Mouse (Mus musculus) myocyte (in vitro differentiated cells): ENCODE results near the gene Smyd3. TPM values are rescaled to one million over a fixed set of nuclear protein-coding genes. Genes with fewer than 3 reads are reported as not detected.

Experiments
- H3K27me3 ChIP-seq: one replicate; pipeline ENCODE4 v1.6.1; 2011; ENCODE audit not compliant: control insufficient read depth, insufficient read depth, insufficient read length
- H3K36me3 ChIP-seq: one replicate; pipeline ENCODE4 v1.6.1; 2011; ENCODE audit not compliant: control insufficient read depth, insufficient read depth
- H3K4me2 ChIP-seq: one replicate; pipeline ENCODE4 v1.6.1; 2011; ENCODE audit warnings: low read depth, control low read depth
- H3K4me3 ChIP-seq: one replicate; pipeline ENCODE4 v1.5.1; 2011; ENCODE audit warnings: mild to moderate bottlenecking, control low read depth, moderate library complexity
- H3K79me2 ChIP-seq: one replicate; pipeline ENCODE4 v1.6.1; 2011; ENCODE audit not compliant: control insufficient read depth, insufficient read depth
- H3ac ChIP-seq: one replicate; pipeline ENCODE4 v1.6.1; 2011; ENCODE audit not compliant: control insufficient read depth, insufficient read length
- CEBPB ChIP-seq: IDR thresholded peaks from 2 replicates; pipeline ENCODE4 v1.6.1; 2011; ENCODE audit warnings: mild to moderate bottlenecking, moderate library complexity; ENCODE audit not compliant: poor library complexity, insufficient read depth, severe bottlenecking
- E2F4 ChIP-seq: IDR thresholded peaks from one replicate; pipeline ENCODE4 v1.6.1; 2011; ENCODE audit warnings: mild to moderate bottlenecking, control low read depth, moderate library complexity; ENCODE audit not compliant: insufficient read depth
- MAX ChIP-seq: IDR thresholded peaks from one replicate; pipeline ENCODE4 v1.6.1; 2011; ENCODE audit warnings: low read depth, mild to moderate bottlenecking, control low read depth
- MYOD1 ChIP-seq, 3 experiments: IDR thresholded peaks; one replicate each; pipeline ENCODE4 v1.6.1; 2011; ENCODE audit warnings: control low read depth in 2 of 3, low read depth in 2 of 3, mild to moderate bottlenecking in 2 of 3, moderate library complexity in 1 of 3; ENCODE audit not compliant: insufficient read length in 2 of 3, control insufficient read depth in 1 of 3
- MYOG ChIP-seq, 3 experiments: IDR thresholded peaks; one replicate each; pipeline ENCODE4 v1.6.1; 2011; ENCODE audit warnings: control low read depth in 2 of 3, low read depth in 2 of 3, mild to moderate bottlenecking in 2 of 3; ENCODE audit not compliant: insufficient read length in 2 of 3, control insufficient read depth in 1 of 3, insufficient read depth in 1 of 3
- POLR2A ChIP-seq: IDR thresholded peaks from one replicate; pipeline ENCODE4 v1.6.1; 2011; ENCODE audit warnings: low read depth, mild to moderate bottlenecking, control low read depth, moderate library complexity; ENCODE audit not compliant: insufficient read length
- POLR2AphosphoS2 ChIP-seq: IDR thresholded peaks from one replicate; pipeline ENCODE4 v1.6.1; 2011; ENCODE audit warnings: low read depth, control low read depth; ENCODE audit not compliant: insufficient read length
- REST ChIP-seq: IDR thresholded peaks from one replicate; pipeline ENCODE4 v1.6.1; 2011; ENCODE audit warnings: mild to moderate bottlenecking, control low read depth, moderate library complexity; ENCODE audit not compliant: insufficient read depth, insufficient read length
- SRF ChIP-seq: IDR thresholded peaks from one replicate; pipeline ENCODE4 v1.6.1; 2011; ENCODE audit warnings: low read depth; ENCODE audit not compliant: control insufficient read depth, insufficient read length
- TCF12 ChIP-seq: IDR thresholded peaks from one replicate; pipeline ENCODE4 v1.6.1; 2011; ENCODE audit warnings: mild to moderate bottlenecking, control low read depth; ENCODE audit not compliant: poor library complexity, insufficient read depth, severe bottlenecking
- TCF3 ChIP-seq: IDR thresholded peaks from one replicate; pipeline ENCODE4 v1.6.1; 2011; ENCODE audit warnings: low read depth, control low read depth; ENCODE audit not compliant: insufficient read length
- USF1 ChIP-seq: IDR thresholded peaks from one replicate; pipeline ENCODE4 v1.6.1; 2011; ENCODE audit warnings: low read depth, mild to moderate bottlenecking, control low read depth, moderate library complexity
- polyA plus RNA-seq: library from polyadenylated mRNA; unstranded; fragments of >200 nt; fragmentation: generic; extraction: Trizol; gene quantifications from one replicate; pipeline ENCODE4 v1.2.1, GENCODE M21; 2012; ENCODE audit warnings: missing spikeins

Smyd3 gene
- polyA plus RNA-seq, 1 experiment, result 22.7 TPM

- no peak overlapping the region for H3ac ChIP-seq
- H3K79me2 ChIP-seq, result no peaks in the 10 kb centered on the region
- no peaks in the 10 kb centered on the region for H3K36me3 ChIP-seq
- H3K4me3 ChIP-seq, result no peak overlapping the region
- H3K4me2 ChIP-seq, result no peak overlapping the region
- no peak for TF ChIP-seq TCF3
- TF ChIP-seq E2F4, result no peak
- TF ChIP-seq POLR2AphosphoS2, result no peak
- no peak for TF ChIP-seq TCF12
- no peak for TF ChIP-seq MAX
- TF ChIP-seq CEBPB, result no peak
- no peak for TF ChIP-seq POLR2A
- TF ChIP-seq MYOD1 (IDR thresholded peaks at IDR 0.05; ENCODE audit: control insufficient read depth in 1 of 3, insufficient read length in 2 of 3, low read depth in 2 of 3), result no peak
- TF ChIP-seq MYOG (IDR thresholded peaks at IDR 0.05; ENCODE audit: control insufficient read depth in 1 of 3, insufficient read depth in 1 of 3, insufficient read length in 2 of 3, low read depth in 2 of 3), result no peak
- TF ChIP-seq USF1, result no peak
- TF ChIP-seq REST, result no peak
- TF ChIP-seq SRF, result no peak
- H3K27me3 ChIP-seq, result no peaks in the 10 kb centered on the region
Observed at GRCm38 (mm10) chr1:179506530-179507315, 11.1 kb downstream of the Smyd3 start.

DNA sequence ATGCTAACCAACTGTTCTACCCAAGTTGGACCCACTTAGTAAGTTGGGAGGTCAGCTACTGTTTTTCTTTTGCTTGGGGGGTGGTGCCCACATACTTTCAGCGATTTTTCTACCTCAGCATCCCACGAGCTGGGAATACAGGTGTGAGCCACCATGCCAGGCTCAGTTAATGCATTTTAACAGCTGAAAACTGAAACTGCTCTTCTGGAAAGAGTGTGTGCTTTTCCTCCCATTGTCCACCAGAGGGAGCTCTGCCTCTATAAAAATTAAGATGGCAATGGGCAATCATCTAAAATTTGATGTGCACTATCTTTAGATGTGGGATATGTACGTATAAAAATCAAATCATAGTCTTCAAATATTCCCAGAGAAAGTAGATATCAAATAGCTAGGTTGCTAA lies 15.3 kb downstream of the Smyd3 start:
- no peak overlapping the region for H3K4me3 ChIP-seq
- no peak overlapping the region for H3K4me2 ChIP-seq
- TF ChIP-seq E2F4, result no peak
- no peak for TF ChIP-seq MAX
- no peak for TF ChIP-seq REST
- no peak for TF ChIP-seq TCF3
- no peak for TF ChIP-seq USF1
- TF ChIP-seq POLR2A, result no peak

GRCm38 (mm10) chr1:179499257-179499656 lies 18.6 kb downstream of the Smyd3 start:
- TF ChIP-seq SRF, result no peak
- no peak for TF ChIP-seq E2F4
- no peak for TF ChIP-seq REST
- TF ChIP-seq CEBPB, result no peak
- TF ChIP-seq POLR2AphosphoS2, result no peak
- Histone ChIP-seq H3ac (no peak overlapping the region), H3K4me2 (no peak overlapping the region), H3K27me3 (no peaks in the 10 kb centered on the region), H3K4me3 (no peak overlapping the region), H3K36me3 (no peaks in the 10 kb centered on the region), H3K79me2 (no peaks in the 10 kb centered on the region)

More for the DNA sequence above, 15.3 kb downstream of the Smyd3 start:
- Histone ChIP-seq H3K79me2 (no peaks in the 10 kb centered on the region), H3K36me3 (no peaks in the 10 kb centered on the region), H3K27me3 (no peaks in the 10 kb centered on the region), H3ac (no peak overlapping the region)

- H3K27me3 ChIP-seq, result no peaks in the 10 kb centered on the region
- no peak overlapping the region for H3K4me2 ChIP-seq
- H3ac ChIP-seq, result no peak overlapping the region
- H3K4me3 ChIP-seq, result no peak overlapping the region
- TF ChIP-seq TCF12 (no peak), REST (no peak), POLR2A (no peak), MAX (no peak), MYOG (IDR thresholded peaks at IDR 0.05; ENCODE audit: control insufficient read depth in 1 of 3, insufficient read depth in 1 of 3, insufficient read length in 2 of 3, low read depth in 2 of 3) (no peak), SRF (no peak), TCF3 (no peak), POLR2AphosphoS2 (no peak), USF1 (no peak), E2F4 (no peak)
- H3K79me2 ChIP-seq, result no peaks in the 10 kb centered on the region
- no peaks in the 10 kb centered on the region for H3K36me3 ChIP-seq
Observed at GRCm38 (mm10) chr1:179492908-179493307, 24.9 kb downstream of the Smyd3 start.

DNA sequence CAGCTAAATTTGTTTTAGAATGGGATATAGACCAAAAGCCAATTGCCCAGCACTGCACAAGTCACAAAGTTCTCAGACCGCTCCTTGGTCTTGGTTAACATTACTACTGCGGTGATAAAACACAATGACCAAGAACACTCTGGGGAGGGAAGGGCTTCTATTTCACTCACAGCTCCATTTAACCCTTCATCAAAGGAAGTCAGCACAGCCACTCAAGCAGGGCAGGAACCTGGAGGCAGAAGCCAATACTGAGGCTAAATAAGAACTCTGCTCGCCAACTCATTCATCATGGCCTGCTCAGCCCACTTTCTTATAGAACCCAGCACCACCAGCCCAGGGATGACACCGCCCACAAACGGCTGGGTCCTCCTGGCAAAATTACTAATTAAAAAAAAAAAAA lies 29.3 kb downstream of the Smyd3 start:
- Histone ChIP-seq H3K36me3 (no peaks in the 10 kb centered on the region), H3ac (no peak overlapping the region), H3K4me3 (no peak overlapping the region), H3K4me2 (peak overlapping the region; percentile 64), H3K79me2 (no peaks in the 10 kb centered on the region), H3K27me3 (no peaks in the 10 kb centered on the region)
- TF ChIP-seq CEBPB (no peak), SRF (no peak), REST (no peak), POLR2A (no peak), POLR2AphosphoS2 (no peak), MYOD1 (IDR thresholded peaks at IDR 0.05; ENCODE audit: control insufficient read depth in 1 of 3, insufficient read length in 2 of 3, low read depth in 2 of 3) (no peak), MYOG (IDR thresholded peaks at IDR 0.05; ENCODE audit: control insufficient read depth in 1 of 3, insufficient read depth in 1 of 3, insufficient read length in 2 of 3, low read depth in 2 of 3) (no peak), E2F4 (no peak), USF1 (no peak), TCF12 (no peak), MAX (no peak), TCF3 (no peak)
